Mouse (Mus musculus): ENCODE measurements around the gene Fmod. TPM values are rescaled to one million over a fixed set of nuclear protein-coding genes. Genes with fewer than 3 reads are reported as not detected.

Gene Fmod
- total RNA-seq (2021) = 10 to 100 TPM; 80.2 to 86.9 TPM
- long read RNA-seq, experiment 1, transcript Fmod-201 (3 exons, 3,120 nt) = major isoform, 32 of 61 reads
- long read RNA-seq, experiment 1, partial matches to known transcripts = 29 of 61 reads
- long read RNA-seq, experiment 1, other reads (novel, unspliced or antisense) = 0 of 61 reads
- long read RNA-seq, experiment 2, transcript Fmod-201 (3 exons, 3,120 nt) = major isoform, 29 of 62 reads
- long read RNA-seq, experiment 2, partial matches to known transcripts = 32 of 62 reads
- long read RNA-seq, experiment 2, other reads (novel, unspliced or antisense) = 1 of 62 reads

- DNase-seq = no peak
- intact Hi-C loops (cut with DNase I) = no loop called here
These were observed at the start of gene Fmod for GRCm38 (mm10) chr1:134037172-134037571. Gene Fmod (plus strand): TSS chr1:134037254.

GRCm38 (mm10) chr1:133988845-133989244 lies 48.2 kb upstream of the Fmod start:
- intact Hi-C loops (cut with DNase I) = no loop called here

DNA sequence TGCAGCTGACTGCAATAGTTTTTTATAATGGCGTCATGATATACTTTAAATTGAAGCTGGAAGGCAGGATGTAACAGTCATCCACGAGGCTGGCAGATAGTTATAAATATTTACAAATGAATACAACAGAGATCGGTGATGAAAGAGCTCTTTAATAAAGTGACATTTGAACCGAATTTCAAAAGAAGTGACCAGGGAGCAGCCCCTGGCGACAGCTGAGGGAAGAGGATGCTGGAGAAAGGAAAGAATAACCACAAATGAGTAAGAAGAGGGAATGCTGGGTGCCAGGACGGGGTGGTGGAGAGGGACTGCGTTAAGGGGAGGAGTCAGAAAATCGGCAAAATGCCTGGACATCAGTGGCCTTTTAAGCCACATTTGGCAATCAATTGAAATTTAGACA lies 45.8 kb upstream of the Fmod start:
- intact Hi-C loops (cut with DNase I) = no loop called here
- DNase-seq = no peak

More at GRCm38 (mm10) chr1:133988845-133989244, 48.2 kb upstream of the Fmod start:
- no peak for DNase-seq

GRCm38 (mm10) chr1:134005490-134005889 lies 31.6 kb upstream of the Fmod start:
- intact Hi-C loops (cut with DNase I) = no loop called here

GRCm38 (mm10) chr1:134006105-134006764 lies 30.8 kb upstream of the Fmod start:
- DNase-seq = no peak
- intact Hi-C loops (cut with DNase I) = no loop called here

More at GRCm38 (mm10) chr1:134005490-134005889, 31.6 kb upstream of the Fmod start:
- no peak for DNase-seq

- intact Hi-C loops (cut with DNase I) = no loop called here
These were observed 12.6 kb upstream of the Fmod start for GRCm38 (mm10) chr1:134024293-134024971.

DNA sequence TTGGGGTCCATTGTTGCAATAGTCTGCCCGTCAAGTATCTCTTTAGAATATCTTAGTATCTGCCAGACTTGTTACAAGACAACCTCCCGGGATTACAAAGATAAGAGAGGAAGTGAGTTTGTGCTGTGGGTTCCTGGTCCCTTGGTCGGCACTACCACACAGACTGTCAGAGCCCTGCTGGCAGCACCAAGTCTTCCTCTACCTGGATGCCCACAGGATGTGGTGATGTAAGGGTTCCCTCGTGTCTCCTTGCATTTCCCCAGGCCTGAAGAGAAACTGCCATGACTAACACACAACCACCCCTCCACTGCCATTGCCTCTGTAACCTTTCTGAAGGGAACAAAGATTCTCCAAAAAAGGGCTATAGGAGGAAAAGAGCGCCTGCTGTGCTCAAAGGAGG lies 11.1 kb upstream of the Fmod start:
- intact Hi-C loops (cut with DNase I) = no loop called here
- no peak for DNase-seq

More at GRCm38 (mm10) chr1:134024293-134024971, 12.6 kb upstream of the Fmod start:
- no peak for DNase-seq

- no peak for DNase-seq
- intact Hi-C loops (cut with DNase I) = no loop called here
These were observed 10.3 kb upstream of the Fmod start for GRCm38 (mm10) chr1:134026741-134027140.

GRCm38 (mm10) chr1:134028161-134028846 lies 8.8 kb upstream of the Fmod start:
- no peak for DNase-seq
- intact Hi-C loops (cut with DNase I) = no loop called here

GRCm38 (mm10) chr1:134036492-134036891 lies 562 bp upstream of the Fmod start:
- intact Hi-C loops (cut with DNase I) = no loop called here
- no peak for DNase-seq

DNA sequence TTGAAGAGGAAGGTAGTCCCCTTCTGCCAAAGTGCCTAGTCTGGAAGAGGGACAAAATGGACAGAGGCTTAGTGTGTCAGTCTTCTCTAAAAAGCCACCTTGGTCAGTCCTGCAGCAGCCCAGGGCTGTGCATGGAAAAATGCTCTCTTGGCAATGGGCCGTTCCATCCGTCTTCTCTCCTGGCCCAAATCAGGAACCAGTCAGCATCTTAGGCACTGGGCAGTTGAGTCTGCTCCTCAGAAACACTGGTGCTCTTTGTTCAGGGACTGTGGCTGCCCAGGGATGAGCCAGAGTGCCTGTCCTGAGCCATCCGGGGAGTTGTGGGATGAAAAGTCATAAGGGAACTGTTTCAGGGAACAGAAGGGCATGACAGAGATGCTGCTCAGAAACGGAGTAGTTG lies 1.3 kb downstream of the Fmod start:
- intact Hi-C loops (cut with DNase I) = no loop called here
- DNase-seq = no peak

DNA sequence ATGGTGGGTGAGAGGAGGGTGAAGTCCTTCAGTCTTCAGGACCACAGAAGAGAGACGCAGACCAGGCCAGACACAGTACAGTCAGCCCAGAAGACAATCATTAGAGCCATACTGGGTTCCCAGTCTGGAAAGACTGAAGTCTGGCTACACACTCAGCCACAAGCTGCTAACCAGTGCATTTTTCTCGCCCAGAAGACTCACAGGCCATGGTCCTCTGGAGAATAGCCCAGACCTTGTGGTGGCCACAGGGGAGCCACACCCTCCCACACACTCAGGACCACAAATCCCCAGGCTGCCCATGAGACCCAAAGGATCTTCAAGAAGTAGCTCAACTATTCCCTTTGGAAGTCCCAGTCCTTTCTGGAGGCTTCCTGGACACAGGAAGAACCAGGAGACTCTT lies 2.3 kb downstream of the Fmod start:
- DNase-seq = no peak
- intact Hi-C loops (cut with DNase I) = no loop called here

DNA sequence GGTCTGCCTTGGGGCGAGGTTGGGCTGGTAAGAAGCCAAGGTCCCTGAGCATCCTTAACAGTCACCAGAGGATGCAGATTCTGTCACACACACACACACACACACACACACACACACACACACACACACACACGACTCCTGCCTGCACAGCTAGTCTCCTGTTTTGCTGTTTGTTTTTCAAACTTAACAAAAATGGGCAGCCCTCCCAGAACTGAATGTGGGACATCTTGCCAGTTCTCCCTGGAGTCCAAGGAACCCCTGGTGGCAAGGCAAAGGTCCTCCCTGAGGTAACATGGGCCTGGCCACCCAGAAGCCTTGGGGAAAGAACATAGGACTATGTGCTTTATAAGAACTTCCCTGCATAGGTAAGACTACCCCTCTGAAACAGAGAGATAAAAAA lies 4.8 kb downstream of the Fmod start:
- no peak for DNase-seq
- intact Hi-C loops (cut with DNase I) = loop anchor here (10.0 kb wide), 1 partner anchor 417 kb away; no protein-coding TSS in a partner anchor

GRCm38 (mm10) chr1:134042341-134042740 lies 5.3 kb downstream of the Fmod start:
- intact Hi-C loops (cut with DNase I) = loop anchor here (10.0 kb wide), 1 partner anchor 418 kb away; no protein-coding TSS in a partner anchor
- no peak for DNase-seq

GRCm38 (mm10) chr1:134044805-134045204 lies 7.8 kb downstream of the Fmod start:
- DNase-seq = no peak
- intact Hi-C loops (cut with DNase I) = loop anchor here (5.0 to 10.0 kb wide), 2 partner anchors 308 to 420 kb away; no protein-coding TSS in a partner anchor

DNA sequence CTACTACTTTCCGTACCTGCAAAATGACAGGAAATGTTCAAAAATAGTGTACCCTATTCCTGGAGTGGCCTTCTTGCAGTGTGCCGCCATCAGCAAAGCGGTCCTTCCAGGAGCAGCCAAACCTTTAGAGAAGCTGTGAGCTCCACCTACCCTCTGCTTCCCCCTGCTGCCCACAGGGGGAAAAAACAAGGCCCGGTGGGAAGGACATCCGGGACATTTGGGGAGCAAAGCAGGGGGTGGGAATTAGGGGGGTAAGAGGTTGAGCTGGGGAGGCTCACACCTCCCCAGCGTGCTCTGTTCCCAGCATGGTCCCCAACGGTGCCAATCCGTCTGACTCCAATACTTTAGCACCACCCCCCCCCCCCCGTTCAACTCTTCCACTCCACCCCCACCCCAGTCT lies 8.9 kb downstream of the Fmod start:
- DNase-seq = peak; percentile 61 to 68

GRCm38 (mm10) chr1:134046387-134046786 lies 9.3 kb downstream of the Fmod start:
- intact Hi-C loops (cut with DNase I) = loop anchor here (1.0 to 10.0 kb wide), 4 partner anchors 85 to 422 kb away; no protein-coding TSS in a partner anchor
- DNase-seq = no peak

More for the DNA sequence above, 8.9 kb downstream of the Fmod start:
- intact Hi-C loops (cut with DNase I) = loop anchor here (1.0 to 10.0 kb wide), 4 partner anchors 85 to 421 kb away; no protein-coding TSS in a partner anchor

DNA sequence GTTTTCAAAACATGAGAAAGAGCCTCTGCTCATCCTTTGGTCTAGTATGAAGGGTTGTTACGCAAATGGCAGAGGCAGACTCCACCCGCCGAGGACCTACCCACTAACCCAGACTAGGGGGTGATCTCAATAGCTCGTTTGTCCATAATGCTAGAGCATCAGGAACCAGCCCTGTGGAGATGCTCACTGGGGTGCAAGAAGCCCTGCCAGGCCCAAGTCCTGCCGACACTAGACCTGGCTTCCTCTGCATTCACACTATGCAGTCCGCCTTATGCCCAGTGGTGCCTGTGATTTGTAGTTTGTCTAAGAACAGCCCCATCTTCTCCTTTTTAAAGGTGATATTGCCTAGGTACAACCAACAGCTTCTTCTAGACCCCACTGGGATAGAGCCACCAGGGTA lies 10.4 kb downstream of the Fmod start:
- intact Hi-C loops (cut with DNase I) = loop anchor here (5.0 to 10.0 kb wide), 2 partner anchors 310 to 423 kb away; no protein-coding TSS in a partner anchor

DNA sequence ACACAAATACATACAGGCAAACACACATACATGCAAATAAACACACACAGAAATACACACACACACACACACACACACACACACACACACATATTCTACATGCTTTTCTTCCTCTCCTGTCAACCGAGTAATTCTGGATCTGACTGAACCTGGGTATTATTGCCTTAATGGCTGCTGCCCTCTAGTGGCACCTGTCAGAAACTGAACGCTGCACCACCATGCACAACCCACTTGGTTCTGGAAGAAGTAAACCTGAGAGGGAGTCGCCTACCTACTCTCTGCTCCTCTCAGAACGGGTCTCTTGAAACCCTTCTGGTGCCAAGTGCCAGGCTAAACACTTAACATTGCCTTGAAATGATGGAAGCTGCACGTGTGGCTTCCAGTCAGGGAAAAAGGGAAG lies 11.7 kb downstream of the Fmod start:
- intact Hi-C loops (cut with DNase I) = loop anchor here (5.0 to 10.0 kb wide), 2 partner anchors 311 to 424 kb away; no protein-coding TSS in a partner anchor

More for the DNA sequence above, 10.4 kb downstream of the Fmod start:
- DNase-seq = no peak

DNA sequence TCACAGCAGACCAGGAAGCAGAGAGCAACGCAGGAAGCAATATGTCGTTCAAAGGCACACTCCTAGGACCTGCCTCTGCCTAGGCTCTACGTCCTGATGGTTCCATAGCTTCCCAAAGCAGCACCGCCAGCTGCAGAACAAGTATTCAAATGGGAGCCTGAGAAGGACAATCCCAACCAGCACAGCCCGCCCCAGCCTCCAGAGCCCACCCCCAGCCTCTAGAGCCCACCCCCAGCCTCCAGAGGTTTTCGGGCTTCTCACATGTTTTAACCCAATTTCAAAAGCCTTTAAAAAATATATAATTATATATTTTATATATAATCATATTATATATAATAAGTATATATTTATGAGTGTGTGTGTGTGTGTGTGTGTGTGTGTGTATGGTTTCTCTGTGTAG lies 12.5 kb downstream of the Fmod start:
- intact Hi-C loops (cut with DNase I) = loop anchor here (5.0 to 10.0 kb wide), 2 partner anchors 312 to 425 kb away; no protein-coding TSS in a partner anchor
- DNase-seq = no peak

More for the DNA sequence above, 11.7 kb downstream of the Fmod start:
- peak; percentile 49 to 63 for DNase-seq

Data from gastrocnemius, postnatal 36 days (tissue).